Mouse (Mus musculus): ENCODE measurements at regions not wholly inside any gene's neighbourhood (a gene's known extent, or its start where the extent isn't known, plus 50 kb on each side); places are given as distances from the start of the nearest gene placed in this dataset.

DNA sequence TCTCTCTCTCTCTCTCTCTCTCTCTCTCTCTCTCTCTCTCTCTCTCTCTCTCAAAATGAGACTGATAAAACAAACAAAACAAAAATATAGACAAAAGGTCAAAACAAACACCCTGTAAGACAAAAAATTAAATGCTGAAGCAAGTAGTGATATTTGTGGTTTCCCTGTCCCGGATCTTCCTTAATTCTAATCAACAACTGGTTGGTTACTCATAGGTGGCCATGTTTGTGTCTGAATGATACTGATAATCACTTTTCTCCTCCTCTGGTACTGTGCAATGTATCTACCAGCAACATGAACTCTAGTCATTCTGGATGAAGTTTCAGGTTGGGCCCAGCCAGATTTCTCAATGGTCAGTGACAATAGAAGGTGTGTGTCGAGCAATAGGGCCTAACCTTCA lies 396.1 kb upstream of the Nudt12 start:
- TF ChIP-seq CEBPB (IDR thresholded peaks at IDR 0.05; ENCODE audit: insufficient read depth, poor library complexity, severe bottlenecking) (no peak), POLR2A (IDR thresholded peaks at IDR 0.05; ENCODE audit: insufficient read length, low read depth) (no peak), POLR2AphosphoS2 (IDR thresholded peaks at IDR 0.05; ENCODE audit: insufficient read length, low read depth) (no peak), SRF (IDR thresholded peaks at IDR 0.05; ENCODE audit: control insufficient read depth, insufficient read length, low read depth) (no peak), USF1 (IDR thresholded peaks at IDR 0.05; ENCODE audit: low read depth) (no peak), TCF3 (IDR thresholded peaks at IDR 0.05; ENCODE audit: insufficient read length, low read depth) (no peak), MAX (IDR thresholded peaks at IDR 0.05; ENCODE audit: low read depth) (no peak), E2F4 (IDR thresholded peaks at IDR 0.05; ENCODE audit: insufficient read depth) (no peak), MYOG (IDR thresholded peaks at IDR 0.05; ENCODE audit: control insufficient read depth in 1 of 3, insufficient read depth in 1 of 3, insufficient read length in 2 of 3, low read depth in 2 of 3) (no peak)
